Mouse (Mus musculus) urinary bladder, adult 18-20 months (tissue): ENCODE results near the gene Gm21885.
"Not testable (repeated sequence)": the region's sequence is repeated elsewhere in the genome, so short reads cannot be mapped to it uniquely, and the experiment has no call there.

ENCODE experiments used
- DNase-seq, 2 experiments: peaks; one replicate each; pipeline ENCODE4 v3.0.0; 2022; ENCODE audit warnings: low spot score in 2 of 2, mixed read lengths in 2 of 2

The Gm21885 gene

GRCm38 (mm10) chr11:94281199-94282181 lies at the start of gene Gm21885:
Gene Gm21885 (plus strand): TSS chr11:94281873.
- no peak for DNase-seq

GRCm38 (mm10) chr11:94233405-94233804 lies 48.3 kb upstream of the Gm21885 start:
- no peak for DNase-seq

GRCm38 (mm10) chr11:94234380-94234779 lies 47.3 kb upstream of the Gm21885 start:
- no peak for DNase-seq

GRCm38 (mm10) chr11:94234857-94235256 lies 46.8 kb upstream of the Gm21885 start:
- no peak for DNase-seq

- DNase-seq, result peak; percentile 39 to 55
Measured at GRCm38 (mm10) chr11:94236074-94236473, 45.6 kb upstream of the Gm21885 start.

- DNase-seq, result no peak
Measured at GRCm38 (mm10) chr11:94238786-94239185, 42.9 kb upstream of the Gm21885 start.

- no peak for DNase-seq
Measured at GRCm38 (mm10) chr11:94239706-94240105, 42.0 kb upstream of the Gm21885 start.

GRCm38 (mm10) chr11:94242760-94243421 lies 38.8 kb upstream of the Gm21885 start:
- peak in 1 of 2 experiments; percentile 32 for DNase-seq

- no peak for DNase-seq
Measured at GRCm38 (mm10) chr11:94243422-94244180, 38.1 kb upstream of the Gm21885 start.

GRCm38 (mm10) chr11:94244385-94244784 lies 37.3 kb upstream of the Gm21885 start:
- DNase-seq, result no peak

- DNase-seq, result no peak
Measured at GRCm38 (mm10) chr11:94245955-94246788, 35.5 kb upstream of the Gm21885 start, which contains the start of gene Wfikkn2. Gene Wfikkn2 (minus strand): TSS chr11:94246005.

GRCm38 (mm10) chr11:94246789-94247061 lies 34.9 kb upstream of the Gm21885 start:
- DNase-seq, result no peak

- no peak for DNase-seq
Measured at GRCm38 (mm10) chr11:94253156-94253555, 28.5 kb upstream of the Gm21885 start.

GRCm38 (mm10) chr11:94253691-94254090 lies 28.0 kb upstream of the Gm21885 start:
- no peak for DNase-seq

GRCm38 (mm10) chr11:94255733-94256132 lies 25.9 kb upstream of the Gm21885 start:
- no peak for DNase-seq

GRCm38 (mm10) chr11:94257987-94258386 lies 23.7 kb upstream of the Gm21885 start:
- no peak for DNase-seq

- DNase-seq, result no peak
Measured at GRCm38 (mm10) chr11:94259814-94260213, 21.9 kb upstream of the Gm21885 start.

GRCm38 (mm10) chr11:94261585-94262370 lies 19.9 kb upstream of the Gm21885 start:
- DNase-seq, result no peak

GRCm38 (mm10) chr11:94265134-94265785 lies 16.4 kb upstream of the Gm21885 start:
- DNase-seq, result peak; percentile 31 to 45

GRCm38 (mm10) chr11:94266155-94266554 lies 15.5 kb upstream of the Gm21885 start:
- not testable (repeated sequence) for DNase-seq
